Mouse (Mus musculus) embryonic fibroblast, embryonic 13.5 days (primary cell): ENCODE measurements around the gene Tmtc3. TPM values are rescaled to one million over a fixed set of nuclear protein-coding genes. Genes with fewer than 3 reads are reported as not detected.
"Not testable (repeated sequence)": the region's sequence is repeated elsewhere in the genome, so short reads cannot be mapped to it uniquely, and the experiment has no call there.

Source experiments
- H3K27ac ChIP-seq: 2 replicates; pipeline ENCODE4 v1.5.1; 2012; ENCODE audit warnings: low read length, control low read depth, inconsistent platforms; ENCODE audit not compliant: insufficient read depth
- H3K4me1 ChIP-seq: 2 replicates; pipeline ENCODE4 v1.6.1; 2011; ENCODE audit warnings: low read length; ENCODE audit not compliant: control insufficient read depth, insufficient read depth
- H3K4me3 ChIP-seq: 2 replicates; pipeline ENCODE4 v1.5.1; 2011; ENCODE audit warnings: mild to moderate bottlenecking, control low read depth, low read length; ENCODE audit not compliant: insufficient read depth
- CTCF ChIP-seq: IDR thresholded peaks from 2 replicates; pipeline ENCODE4 v1.5.1; 2011; ENCODE audit warnings: mild to moderate bottlenecking, control low read depth, low read length, moderate library complexity, borderline replicate concordance; ENCODE audit not compliant: insufficient read depth
- POLR2A ChIP-seq: IDR thresholded peaks from 2 replicates; pipeline ENCODE4 v1.6.1; 2011; ENCODE audit warnings: low read depth, mild to moderate bottlenecking, control low read depth, low read length, moderate library complexity
- polyA plus RNA-seq: library from polyadenylated mRNA; stranded (reverse); fragments of >200 nt; gene quantifications from 2 replicates; pipeline ENCODE4 v1.2.4, GENCODE M21; 2011; ENCODE audit warnings: low read depth; ENCODE audit not compliant: missing spikeins, insufficient read length

The Tmtc3 gene
- polyA plus RNA-seq, 1 experiment: 73.4 TPM

DNA sequence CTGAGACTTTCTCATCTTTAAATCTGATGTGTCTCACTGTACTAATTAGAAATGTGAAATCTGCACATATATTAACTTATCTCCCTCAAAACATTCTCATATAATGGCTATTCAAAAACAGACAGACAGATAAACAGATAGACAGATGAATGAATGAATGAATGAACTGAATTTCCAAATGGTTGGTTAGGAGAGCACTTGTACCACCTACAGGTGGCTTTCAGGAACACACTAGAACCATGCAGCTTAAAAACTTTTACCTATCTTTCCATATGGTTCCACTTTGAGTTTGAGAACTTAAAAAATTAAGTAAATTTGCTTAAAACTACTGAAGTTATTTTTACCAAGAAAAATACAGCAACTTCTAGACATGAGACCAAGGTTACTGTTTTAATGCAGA, 37.8 kb downstream of the Tmtc3 start:
- no peak overlapping the region for H3K4me3 ChIP-seq
- no peaks in the 10 kb centered on the region for H3K4me1 ChIP-seq
- no peak for TF ChIP-seq CTCF
- no peak for TF ChIP-seq POLR2A
- H3K27ac ChIP-seq: no peak overlapping the region

DNA sequence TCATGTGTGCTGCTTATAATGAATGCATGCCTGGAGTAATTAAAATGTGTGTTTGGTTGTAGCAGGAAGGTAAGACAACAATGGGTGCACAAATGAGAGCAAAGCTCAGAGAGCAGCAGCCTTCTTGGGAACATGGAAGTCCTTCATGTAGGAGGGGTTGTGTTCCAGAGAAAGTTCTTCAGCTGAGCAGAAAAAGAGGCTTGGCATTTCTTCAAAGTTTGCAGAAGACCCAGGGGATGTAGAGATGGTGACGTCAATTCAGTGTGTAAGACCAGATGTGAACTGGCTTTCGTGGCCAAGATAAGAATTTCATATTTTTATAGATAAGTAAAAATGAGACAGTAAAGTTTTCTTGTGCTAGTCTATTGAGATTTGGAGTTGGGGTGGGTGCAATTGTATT, 59.6 kb downstream of the Tmtc3 start:
- Histone ChIP-seq H3K4me1 (no peaks in the 10 kb centered on the region), H3K4me3 (no peak overlapping the region), H3K27ac (no peak overlapping the region)
- TF ChIP-seq CTCF: no peak
- no peak for TF ChIP-seq POLR2A

DNA sequence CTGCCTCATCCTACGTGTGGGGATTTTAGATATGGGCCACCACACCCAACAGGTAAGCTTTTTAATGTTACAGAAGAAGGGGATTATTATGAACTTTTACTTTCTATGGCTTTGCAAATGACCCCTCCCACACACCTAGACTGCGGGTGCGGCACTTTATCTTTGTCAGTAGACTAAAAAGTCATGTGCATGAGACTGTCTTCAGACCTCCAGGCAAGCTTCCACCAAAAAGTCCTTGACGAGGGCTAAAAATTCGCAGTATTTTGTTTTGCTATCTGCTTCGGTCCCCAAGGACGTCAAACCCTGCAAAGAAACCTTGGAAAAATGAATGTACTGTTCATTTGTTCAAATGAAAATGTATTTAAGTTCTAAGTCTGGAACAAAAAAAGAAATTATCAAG, 71.6 kb downstream of the Tmtc3 start:
- TF ChIP-seq POLR2A (no peak), CTCF (no peak)
- Histone ChIP-seq H3K4me1 (no peaks in the 10 kb centered on the region), H3K27ac (no peak overlapping the region), H3K4me3 (no peak overlapping the region)

DNA sequence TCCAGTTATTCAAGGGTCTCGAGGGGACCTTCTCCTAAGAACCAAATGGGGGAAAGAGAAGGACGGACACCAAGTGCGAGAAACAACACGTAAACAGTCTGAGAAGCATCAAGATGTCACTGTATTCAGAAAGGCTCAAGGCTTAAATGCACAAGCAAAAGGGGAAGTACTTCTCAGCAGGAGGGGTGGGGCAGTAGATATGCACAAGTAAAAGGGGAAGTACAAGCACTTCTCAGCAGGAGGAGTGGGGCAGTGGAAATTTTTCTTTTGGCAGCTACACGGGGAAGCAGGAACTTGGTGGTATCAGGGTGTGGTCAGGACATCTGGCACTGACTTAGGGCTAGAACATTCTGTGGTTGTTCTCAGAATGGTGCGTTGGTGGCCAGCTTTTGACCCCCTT, 84.8 kb downstream of the Tmtc3 start:
- not testable (repeated sequence) for H3K27ac ChIP-seq, H3K4me3 ChIP-seq, H3K4me1 ChIP-seq

Other genes with a start within 250 kb of the Tmtc3 start
- gene Gm4301, start 151.7 kb downstream of the Tmtc3 start, polyA plus RNA-seq: not detected in 2 replicates
- not detected in 2 replicates for gene Gm4302, start 146.5 kb downstream of the Tmtc3 start, polyA plus RNA-seq
- not detected in 2 replicates for gene Gm4303, start 141.4 kb downstream of the Tmtc3 start, polyA plus RNA-seq
- gene Gm4305, start 136.3 kb downstream of the Tmtc3 start, polyA plus RNA-seq: not detected in 2 replicates
- not detected in 2 replicates for gene Gm4307, start 126.0 kb downstream of the Tmtc3 start, polyA plus RNA-seq
- not detected in 2 replicates for gene Gm4312, start 104.8 kb downstream of the Tmtc3 start, polyA plus RNA-seq
- gene Cep290, start 208 bp upstream of the Tmtc3 start, polyA plus RNA-seq: 10.7 and 12.2 TPM in 2 replicates
- 14.4 and 15.5 TPM in 2 replicates for gene 4930430F08Rik, start 103.1 kb upstream of the Tmtc3 start, polyA plus RNA-seq
- gene 1700017N19Rik, start 103.1 kb upstream of the Tmtc3 start, polyA plus RNA-seq: not detected in 2 replicates